Mouse (Mus musculus): ENCODE measurements around the gene Tmem150b. TPM values are rescaled to one million over a fixed set of nuclear protein-coding genes. Genes with fewer than 3 reads are reported as not detected.

The Tmem150b gene
- polyA plus RNA-seq, 2 experiments = 0.18 to 0.31 TPM

DNA sequence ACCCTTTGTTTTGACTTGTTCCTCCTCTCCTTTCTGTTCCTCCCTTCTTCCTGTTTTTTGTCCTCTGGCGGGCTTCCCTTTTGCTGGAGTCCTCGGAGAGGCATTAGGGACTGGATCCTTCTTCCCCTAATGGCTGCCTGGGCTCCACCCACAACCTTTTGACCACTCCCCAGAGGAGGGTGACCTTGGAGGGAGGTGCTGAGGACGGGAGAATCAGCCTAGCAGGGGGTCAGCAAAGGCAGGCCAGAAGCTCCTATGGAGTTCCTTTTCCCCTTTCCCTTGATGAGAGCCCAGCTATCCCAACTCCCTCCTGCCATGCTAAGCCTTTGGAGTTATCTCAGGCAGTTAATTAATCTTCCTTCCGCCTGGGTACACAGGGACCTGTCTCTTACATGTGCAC, 16.1 kb upstream of the Tmem150b start:
- Histone ChIP-seq H3K4me1 (replicated peaks; ENCODE audit: control insufficient read depth in 2 of 2, insufficient read depth in 2 of 2, low read length in 1 of 2) (peaks cover 43 to 49% of the 10 kb centered on the region in 2 experiments), H3K27me3 (ENCODE audit: control insufficient read depth, insufficient read depth, low read length) (no peaks in the 10 kb centered on the region), H3K4me3 (ENCODE audit: insufficient read depth in 1 of 2, low read depth in 2 of 2, low read length in 2 of 2) (peak overlapping the region; percentile 69 to 99), H3K27ac (peak overlapping the region; percentile 74), H3K36me3 (replicated peaks; ENCODE audit: control insufficient read depth, insufficient read depth, low read depth) (peaks cover 9% of the 10 kb centered on the region), H3K9me3 (ENCODE audit: control insufficient read depth, low read length) (no peaks in the 10 kb centered on the region), H3K4me2 (ENCODE audit: low read depth) (peak overlapping the region; percentile 95), H3K9ac (replicated peaks) (peak overlapping the region; percentile 76)
- TF ChIP-seq EP300 (IDR thresholded peaks at IDR 0.05; ENCODE audit: low read depth) (no peak), CTCF (IDR thresholded peaks at IDR 0.05; ENCODE audit: low read depth) (no peak)
- ATAC-seq (ENCODE audit: insufficient read depth) (peak; percentile 53), DNase-seq (ENCODE audit: low read depth in 3 of 3, low spot score in 3 of 3) (peak; percentile 63 to 79 (median 67))
- WGBS (ENCODE audit: insufficient replicate concordance) = 3% methylated on average over 4 of the region's 4 CpGs

DNA sequence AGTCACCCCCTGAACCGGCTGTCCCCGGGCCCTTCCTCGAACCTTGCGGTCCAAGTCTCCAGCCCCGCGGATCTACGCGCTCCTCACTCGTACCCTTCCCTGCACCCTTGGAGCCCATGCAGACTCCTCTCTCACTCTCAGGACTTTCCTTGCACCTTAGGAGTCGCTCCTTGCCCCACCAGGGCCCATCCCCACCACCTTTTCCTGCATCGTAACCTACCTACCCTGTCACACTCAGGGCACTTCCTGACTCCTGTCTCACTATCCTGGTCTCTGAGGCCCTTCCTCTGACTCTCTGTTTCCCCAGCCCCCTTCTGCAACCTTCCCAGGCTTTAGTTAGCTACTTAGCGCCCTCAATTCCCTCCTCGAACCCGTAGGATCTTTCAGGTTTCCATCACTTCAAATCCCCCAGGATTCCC, 15.3 kb upstream of the Tmem150b start:
- peak; percentile 11 for ATAC-seq (ENCODE audit: insufficient read depth)
- under 1% methylated on average over 14 of the region's 14 CpGs for WGBS (ENCODE audit: insufficient replicate concordance)

DNA sequence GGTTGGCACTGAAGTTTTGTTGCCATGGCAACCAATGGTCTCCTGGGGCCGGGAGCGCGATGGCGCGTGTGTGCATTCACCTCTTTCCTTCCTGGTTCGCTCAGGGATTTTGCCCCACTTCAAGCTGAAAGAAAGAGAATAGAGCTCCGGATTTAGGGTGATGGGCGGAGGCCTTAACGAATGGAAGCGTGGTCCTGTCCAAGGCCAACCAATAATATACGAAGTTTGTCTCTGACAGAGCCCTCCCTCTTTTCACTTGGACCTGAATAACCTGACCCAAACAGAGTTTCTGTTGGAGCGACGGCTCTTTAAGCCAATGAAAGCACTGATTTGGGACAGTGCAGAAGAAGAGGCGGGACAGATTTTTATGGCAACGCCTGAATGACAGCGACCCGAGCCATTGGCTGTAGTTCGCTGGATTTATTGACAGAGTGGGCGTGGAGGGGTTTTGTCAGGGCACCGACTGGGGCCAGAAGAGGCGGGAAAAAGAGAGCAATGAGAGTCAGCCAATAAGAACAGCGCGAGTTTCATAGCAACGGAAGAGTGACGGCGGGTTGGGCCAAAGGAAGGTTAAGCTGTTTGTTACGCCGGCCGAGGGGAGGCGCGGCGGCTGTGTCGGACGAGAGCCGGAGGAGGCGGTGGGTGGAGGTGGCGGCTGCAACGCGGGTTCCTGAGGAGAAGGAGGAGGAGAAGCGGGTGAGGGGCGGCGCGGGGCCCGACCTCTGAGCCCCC, 14.7 kb upstream of the Tmem150b start, which contains the start of gene Kmt5c:
Gene Kmt5c, plus strand, starts transcription at position 572 of the 732 bp plus-strand sequence.
- Histone ChIP-seq H3K4me2 (ENCODE audit: low read depth) (peak within 1 kb of the TSS; percentile 95), H3K27me3 (ENCODE audit: control insufficient read depth, insufficient read depth, low read length) (no peaks in the 10 kb centered on the region), H3K9me3 (ENCODE audit: control insufficient read depth, low read length) (no peaks in the 10 kb centered on the region), H3K36me3 (replicated peaks; ENCODE audit: control insufficient read depth, insufficient read depth, low read depth) (peaks cover 3% of the 10 kb centered on the region), H3K4me1 (replicated peaks; ENCODE audit: control insufficient read depth in 2 of 2, insufficient read depth in 2 of 2, low read length in 1 of 2) (peaks cover 32 to 36% of the 10 kb centered on the region in 2 experiments), H3K4me3 (ENCODE audit: insufficient read depth in 1 of 2, low read depth in 2 of 2, low read length in 2 of 2) (peak within 1 kb of the TSS; percentile 69 to 99), H3K9ac (replicated peaks) (peak within 1 kb of the TSS; percentile 76), H3K27ac (peak within 1 kb of the TSS; percentile 74)
- WGBS (ENCODE audit: insufficient replicate concordance) = under 1% methylated on average over 37 of the region's 44 CpGs
- ATAC-seq (ENCODE audit: insufficient read depth) (peak; percentile 86), DNase-seq (ENCODE audit: low read depth in 3 of 3, low spot score in 3 of 3) (peak; percentile 98 to 99 (median 99))
- peak; percentile 38; the same call in 1 of the 2 replicates for TF ChIP-seq EP300 (IDR thresholded peaks at IDR 0.05; ENCODE audit: low read depth)
- TF ChIP-seq CTCF (IDR thresholded peaks at IDR 0.05; ENCODE audit: low read depth) = peak; percentile 64

More for the DNA sequence above, 15.3 kb upstream of the Tmem150b start:
- Histone ChIP-seq H3K27ac (peak overlapping the region; percentile 74), H3K4me1 (replicated peaks; ENCODE audit: control insufficient read depth in 2 of 2, insufficient read depth in 2 of 2, low read length in 1 of 2) (peaks cover 37 to 41% of the 10 kb centered on the region in 2 experiments), H3K9ac (replicated peaks) (peak overlapping the region; percentile 76), H3K27me3 (ENCODE audit: control insufficient read depth, insufficient read depth, low read length) (no peaks in the 10 kb centered on the region), H3K4me2 (ENCODE audit: low read depth) (peak overlapping the region; percentile 95), H3K36me3 (replicated peaks; ENCODE audit: control insufficient read depth, insufficient read depth, low read depth) (peaks cover 4% of the 10 kb centered on the region), H3K9me3 (ENCODE audit: control insufficient read depth, low read length) (no peaks in the 10 kb centered on the region), H3K4me3 (ENCODE audit: insufficient read depth in 1 of 2, low read depth in 2 of 2, low read length in 2 of 2) (peak overlapping the region; percentile 69 to 99)
- no peak for TF ChIP-seq CTCF (IDR thresholded peaks at IDR 0.05; ENCODE audit: low read depth)
- TF ChIP-seq EP300 (IDR thresholded peaks at IDR 0.05; ENCODE audit: low read depth) = no peak
- no peak for DNase-seq (ENCODE audit: low read depth in 3 of 3, low spot score in 3 of 3)

DNA sequence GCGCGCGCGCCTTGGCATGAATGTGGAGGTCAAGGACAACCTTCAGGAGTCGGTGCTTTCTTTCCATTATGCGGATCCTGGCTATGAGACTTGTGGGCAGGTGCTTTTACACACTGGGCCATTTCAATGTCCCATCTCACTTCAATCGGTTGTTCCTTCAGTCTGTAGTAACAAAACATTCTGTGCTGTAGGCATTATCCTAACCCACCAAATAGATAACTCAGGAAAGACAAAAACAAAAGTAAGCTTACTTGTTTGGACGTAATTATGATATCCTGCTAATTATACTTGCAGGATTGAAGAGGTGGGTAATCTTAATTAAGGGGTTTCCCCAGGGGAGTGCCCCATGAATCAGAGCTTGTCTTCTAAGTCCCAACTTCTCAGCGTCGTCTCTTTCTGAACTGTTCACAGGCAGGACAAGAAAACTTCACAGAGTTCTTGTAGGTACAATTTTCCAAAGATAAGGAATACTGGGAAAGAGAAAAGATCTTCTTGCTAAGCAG, 14.0 kb upstream of the Tmem150b start:
- ATAC-seq (ENCODE audit: insufficient read depth) (no peak), DNase-seq (ENCODE audit: low read depth in 3 of 3, low spot score in 3 of 3) (no peak)
- Histone ChIP-seq H3K9ac (replicated peaks) (0 out of 2 replicates have a peak overlapping the region, but pooled peaks have one; percentile 7), H3K27ac (no peak overlapping the region; the same call in 1 of the 2 replicates), H3K4me2 (ENCODE audit: low read depth) (peak overlapping the region; percentile 95), H3K36me3 (replicated peaks; ENCODE audit: control insufficient read depth, insufficient read depth, low read depth) (no peaks in the 10 kb centered on the region; the same call in none of the 2 replicates), H3K9me3 (ENCODE audit: control insufficient read depth, low read length) (no peaks in the 10 kb centered on the region), H3K4me1 (replicated peaks; ENCODE audit: control insufficient read depth in 2 of 2, insufficient read depth in 2 of 2, low read length in 1 of 2) (peaks cover 26 to 30% of the 10 kb centered on the region in 2 experiments), H3K4me3 (ENCODE audit: insufficient read depth in 1 of 2, low read depth in 2 of 2, low read length in 2 of 2) (peak overlapping the region; percentile 50 to 69), H3K27me3 (ENCODE audit: control insufficient read depth, insufficient read depth, low read length) (no peaks in the 10 kb centered on the region)
- TF ChIP-seq CTCF (IDR thresholded peaks at IDR 0.05; ENCODE audit: low read depth) = no peak
- no peak for TF ChIP-seq EP300 (IDR thresholded peaks at IDR 0.05; ENCODE audit: low read depth)
- 58% methylated on average over 10 of the region's 10 CpGs for WGBS (ENCODE audit: insufficient replicate concordance)

DNA sequence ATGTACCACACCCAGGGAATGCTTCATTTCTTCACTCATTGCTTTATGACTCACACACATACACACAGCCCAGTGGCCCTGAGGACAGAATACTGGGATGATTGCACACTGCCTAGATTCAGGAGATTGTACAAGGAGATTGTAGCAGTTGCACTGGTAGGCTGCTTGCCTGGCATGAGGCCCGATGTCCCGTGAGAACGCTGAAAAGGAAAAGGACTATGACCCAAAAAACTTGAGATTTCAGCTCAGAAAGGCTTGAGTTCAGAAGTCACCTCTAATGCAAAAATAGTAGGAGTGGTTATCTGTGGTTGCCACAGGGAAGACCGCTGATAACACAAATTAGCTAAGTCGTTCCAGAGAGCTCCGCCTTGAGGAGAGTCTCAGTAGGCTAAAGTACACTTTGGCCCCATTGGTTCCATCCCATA, 7.9 kb upstream of the Tmem150b start:
- no peak overlapping the region for H3K4me3 ChIP-seq (ENCODE audit: insufficient read depth in 1 of 2, low read depth in 2 of 2, low read length in 2 of 2)
- H3K27ac ChIP-seq = peak overlapping the region; percentile 46; the same call in 1 of the 2 replicates
- peaks cover 12 to 14% of the 10 kb centered on the region in 2 experiments for H3K4me1 ChIP-seq (replicated peaks; ENCODE audit: control insufficient read depth in 2 of 2, insufficient read depth in 2 of 2, low read length in 1 of 2)
- H3K9me3 ChIP-seq (ENCODE audit: control insufficient read depth, low read length) = no peaks in the 10 kb centered on the region
- no peaks in the 10 kb centered on the region for H3K27me3 ChIP-seq (ENCODE audit: control insufficient read depth, insufficient read depth, low read length)
- ATAC-seq (ENCODE audit: insufficient read depth) (peak; percentile 82), DNase-seq (ENCODE audit: low read depth in 3 of 3, low spot score in 3 of 3) (no peak)
- no peaks in the 10 kb centered on the region for H3K36me3 ChIP-seq (replicated peaks; ENCODE audit: control insufficient read depth, insufficient read depth, low read depth)
- peak overlapping the region; percentile 20; the same call in 1 of the 2 replicates for H3K9ac ChIP-seq (replicated peaks)
- H3K4me2 ChIP-seq (ENCODE audit: low read depth) = peak overlapping the region; percentile 34
- WGBS (ENCODE audit: insufficient replicate concordance) = 21% methylated on average over 6 of the region's 6 CpGs
- TF ChIP-seq EP300 (IDR thresholded peaks at IDR 0.05; ENCODE audit: low read depth) (peak; percentile 66), CTCF (IDR thresholded peaks at IDR 0.05; ENCODE audit: low read depth) (peak; percentile 53; the same call in 1 of the 2 replicates)
